Mouse (Mus musculus) left cerebral cortex, postnatal 10 days (tissue): Measurements from ENCODE around the gene Ttll9. TPM values are rescaled to one million over a fixed set of nuclear protein-coding genes. Genes with fewer than 3 reads are reported as not detected.
A peak's percentile ranks its signal among the peaks of the same experiment; 100 is the strongest.

Source experiments
- DNase-seq, 2 experiments: peaks; one replicate each; pipeline ENCODE4 v3.0.0; 2021 to 2022; ENCODE audit warnings: low spot score in 2 of 2, mixed read lengths in 1 of 2; ENCODE audit errors: extremely low spot score in 1 of 2
- intact Hi-C: fragments of 180-260 bp; cut with DNase I; formaldehyde crosslinking; loops from one replicate; pipeline ENCODE4 v1.15.1; 2025
- total RNA-seq, 2 experiments: library from RNA; stranded (reverse); gene quantifications; 2 replicates each; pipeline ENCODE4 v1.2.3; 2021

Gene Ttll9
- total RNA-seq, 2 experiments from 2014 or later, result 3.9 to 4.6 TPM

DNA sequence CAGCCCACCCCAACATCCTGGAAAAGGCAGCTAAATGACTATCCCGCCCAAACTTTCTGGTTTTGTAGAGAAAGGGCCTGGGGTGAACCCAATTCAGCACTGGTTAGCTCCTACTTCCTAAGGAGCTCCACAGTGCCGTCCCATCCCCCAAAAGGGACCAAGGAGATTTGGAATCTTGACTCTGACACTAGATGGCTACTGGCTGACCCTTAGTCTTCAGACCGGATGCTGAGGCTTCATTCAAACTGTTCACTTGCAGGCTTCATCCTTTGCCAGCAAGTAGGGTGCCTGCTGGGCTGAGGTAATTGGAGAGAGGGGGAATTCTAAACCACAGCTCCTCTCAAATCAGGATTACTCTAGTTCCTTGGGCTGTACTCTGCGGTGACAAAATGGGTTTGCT, 70.7 kb downstream of the Ttll9 start:
- intact Hi-C loops, result no loop called here
- no peak for DNase-seq

DNA sequence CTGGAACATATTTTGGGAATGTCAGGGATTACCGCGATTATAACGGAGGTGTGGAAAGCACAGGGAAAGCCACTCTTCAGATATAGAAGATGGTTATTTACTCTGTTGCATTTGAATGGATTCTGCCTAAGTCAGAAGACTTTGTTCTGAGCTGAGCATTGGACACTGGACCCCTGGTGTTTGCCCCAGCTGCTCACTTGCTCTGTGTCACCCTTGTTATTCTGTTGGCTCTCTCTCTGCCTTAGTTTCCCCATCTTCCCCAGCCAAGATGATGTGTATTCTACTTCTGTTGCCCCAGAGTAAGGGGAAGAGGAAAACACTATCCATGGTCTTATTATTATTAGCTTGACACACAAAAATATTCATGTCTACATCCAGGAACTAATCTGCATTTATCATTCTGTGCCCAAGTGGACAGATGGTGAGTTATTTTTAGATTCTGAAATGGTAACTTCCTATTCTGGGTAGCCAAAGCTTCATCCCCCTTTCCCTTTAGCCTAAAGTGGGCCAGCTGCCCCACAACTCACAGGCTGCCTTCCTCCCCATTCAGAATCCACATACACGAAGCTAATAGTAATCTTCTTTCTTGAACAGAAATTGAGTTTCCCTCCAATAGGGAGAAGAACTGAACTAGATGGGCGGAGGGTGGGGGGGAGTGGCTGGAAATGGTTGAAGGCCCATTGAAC, 71.4 kb downstream of the Ttll9 start:
- intact Hi-C loops, result no loop called here
- DNase-seq, result no peak

DNA sequence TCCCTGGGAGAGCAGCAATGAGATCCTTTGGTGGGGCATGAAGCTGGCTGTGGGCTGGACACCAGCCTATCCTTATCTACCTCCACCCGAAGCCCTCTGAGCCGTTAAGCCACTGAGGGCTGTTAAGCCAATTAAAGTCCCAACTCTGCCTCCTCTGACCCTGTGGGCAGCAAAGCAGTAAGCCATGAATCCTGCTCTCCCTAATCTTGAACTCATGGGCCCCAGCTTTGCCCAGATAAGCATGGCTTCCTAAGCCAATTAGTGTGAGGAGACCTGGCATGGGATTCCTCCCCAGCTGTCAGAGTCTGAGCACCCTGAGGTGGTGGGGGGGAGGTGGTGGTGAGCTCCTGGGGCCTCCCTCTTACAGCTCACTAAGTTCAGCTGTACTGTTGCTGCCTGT, 74.4 kb downstream of the Ttll9 start:
- no peak for DNase-seq
- intact Hi-C loops, result no loop called here

DNA sequence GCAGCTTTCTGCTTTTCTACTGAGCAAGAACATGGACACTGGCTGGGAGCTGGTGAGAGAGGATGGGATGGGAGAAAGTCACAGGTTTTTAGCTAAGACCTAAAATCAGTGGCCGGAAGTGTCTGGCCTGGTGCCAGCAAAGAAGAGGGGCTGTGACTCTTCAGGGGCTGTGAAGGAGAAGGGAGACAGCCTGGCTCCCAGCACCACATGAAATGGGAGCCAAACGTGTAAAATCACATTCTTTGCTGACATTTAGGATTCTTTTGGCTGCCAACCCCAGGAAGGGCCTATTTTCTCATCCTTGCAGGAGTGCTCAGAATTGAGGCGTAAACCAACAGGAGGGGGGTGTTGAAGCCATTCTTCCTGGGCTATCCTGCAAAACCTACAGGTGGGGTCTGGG, 81.6 kb downstream of the Ttll9 start:
- intact Hi-C loops, result no loop called here
- peak in 1 of 2 experiments; percentile 49 for DNase-seq

DNA sequence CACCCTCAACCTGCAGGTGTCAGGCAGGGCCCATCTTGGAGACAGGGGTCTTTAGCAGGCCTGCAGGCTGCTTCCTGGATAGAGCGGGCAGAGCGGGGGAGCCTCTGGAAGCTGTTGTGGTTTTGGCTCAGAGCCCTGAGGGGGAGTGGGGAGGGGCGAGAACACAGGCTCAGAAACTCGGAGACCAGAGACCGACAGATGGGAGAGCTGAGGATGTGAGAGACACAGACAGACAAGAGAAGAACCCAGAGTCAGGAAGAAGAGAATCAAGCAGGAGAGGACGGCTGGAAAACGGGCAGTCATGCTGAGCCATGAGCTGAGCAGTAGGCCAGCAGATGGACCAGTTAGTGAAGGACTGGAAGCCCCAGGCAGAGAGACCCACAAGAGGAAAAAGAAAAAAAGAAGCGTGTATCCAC, 83.6 kb downstream of the Ttll9 start:
- intact Hi-C loops, result no loop called here
- peak; percentile 58 to 70 for DNase-seq

DNA sequence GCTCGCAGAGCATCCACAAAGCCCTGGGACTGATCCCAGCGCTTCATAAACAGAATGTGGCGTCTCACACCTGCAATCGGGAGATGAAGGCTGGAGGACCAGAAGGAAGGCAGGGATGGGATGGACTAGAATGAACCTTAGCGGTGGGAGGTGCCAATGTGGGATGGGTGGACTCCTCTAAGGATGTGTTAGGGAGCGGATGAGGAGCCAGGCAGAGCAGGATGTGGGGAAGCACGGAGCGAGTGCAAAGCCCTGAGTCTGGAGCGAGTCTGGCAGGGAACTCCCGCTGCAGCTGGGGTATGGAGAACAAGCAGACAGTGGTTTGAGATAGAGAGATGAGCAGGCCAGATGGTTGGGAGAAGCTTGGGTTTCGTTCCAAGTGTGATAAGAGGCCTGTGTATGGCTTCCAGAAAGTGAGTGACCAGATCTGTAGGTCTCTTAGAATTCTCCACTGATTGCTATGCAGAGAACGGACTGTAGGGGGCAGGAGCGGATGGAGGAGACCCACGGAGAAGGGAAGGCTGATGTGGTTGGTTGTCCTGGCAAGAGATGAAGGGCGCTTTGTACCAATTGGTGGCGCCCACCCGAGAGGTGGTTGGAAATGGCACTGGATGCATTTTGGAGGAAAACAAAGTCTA, 85.7 kb downstream of the Ttll9 start:
- DNase-seq, result peak; percentile 37 to 70
- intact Hi-C loops, result no loop called here

DNA sequence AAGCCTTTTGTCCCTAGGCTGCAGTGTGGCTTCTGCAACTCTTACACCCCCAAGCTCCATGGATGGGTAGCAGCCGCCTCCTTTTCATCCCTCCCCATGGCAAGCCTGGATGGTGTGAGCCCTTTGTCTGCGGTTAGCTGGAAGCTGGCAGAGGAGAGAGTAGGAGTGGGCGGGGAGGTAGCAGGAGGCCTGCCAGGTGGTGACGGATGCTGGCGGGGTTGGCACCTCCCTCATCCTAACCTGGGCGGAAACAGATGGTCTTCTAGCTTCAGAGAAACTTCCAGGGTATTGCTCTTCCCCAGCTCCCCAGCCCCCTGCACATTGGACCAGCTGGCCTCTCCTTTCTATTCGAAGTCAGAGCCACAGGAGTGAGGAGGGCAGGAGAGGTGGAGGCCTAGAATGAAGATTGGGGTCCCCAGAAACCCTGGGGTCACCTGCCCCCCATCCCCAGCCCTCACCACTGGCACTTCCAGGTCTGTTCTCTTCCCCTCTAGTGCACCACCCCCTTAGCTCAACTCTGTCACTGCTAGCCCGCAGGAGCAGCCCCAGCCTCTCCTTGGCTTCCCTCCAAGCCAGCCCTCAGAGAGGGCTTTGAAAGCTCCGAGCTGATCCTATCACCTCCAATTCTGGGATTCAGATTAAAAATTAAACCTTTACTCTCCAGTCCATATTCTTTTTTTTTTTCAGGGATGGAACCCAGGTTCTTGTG, 87.2 kb downstream of the Ttll9 start:
- intact Hi-C loops, result no loop called here
- DNase-seq, result no peak

DNA sequence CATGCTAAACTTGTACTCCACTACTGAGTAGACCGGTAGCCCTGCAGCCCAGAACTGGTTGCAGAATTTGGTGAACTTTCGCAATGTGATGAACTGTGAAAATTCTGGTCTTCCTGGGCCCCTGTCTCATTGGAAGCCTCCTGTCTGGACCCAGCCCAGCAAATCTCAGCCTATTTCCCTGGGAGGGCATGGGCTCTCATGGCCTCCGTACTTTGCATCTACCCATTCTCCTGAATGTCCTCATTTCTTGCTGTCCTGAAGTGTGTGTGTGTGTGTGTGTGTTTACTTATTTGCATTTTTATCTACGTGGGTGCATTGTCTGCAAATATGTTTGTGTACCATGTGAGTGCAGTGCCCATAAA, 87.7 kb downstream of the Ttll9 start:
- intact Hi-C loops, result no loop called here
- DNase-seq, result no peak

DNA sequence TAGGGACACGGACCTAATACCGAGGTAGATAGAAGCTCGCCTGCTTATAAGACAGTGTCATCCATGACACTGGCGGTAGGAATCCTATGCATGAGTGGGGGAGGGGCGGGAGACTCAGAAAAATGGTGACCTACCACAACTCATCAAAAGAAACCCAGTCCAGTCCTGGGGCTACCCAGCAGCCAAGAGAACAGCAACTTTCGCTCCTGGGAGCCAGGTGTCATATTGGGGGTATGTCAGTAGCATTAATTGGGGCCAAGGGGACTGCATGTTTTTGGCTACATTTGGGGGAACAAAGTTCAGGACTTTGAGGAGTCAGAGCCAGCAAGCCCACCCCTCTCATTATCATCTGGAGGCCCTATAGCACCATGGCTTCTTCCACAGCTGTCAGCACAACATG, 88.8 kb downstream of the Ttll9 start:
- DNase-seq, result no peak
- intact Hi-C loops, result no loop called here

DNA sequence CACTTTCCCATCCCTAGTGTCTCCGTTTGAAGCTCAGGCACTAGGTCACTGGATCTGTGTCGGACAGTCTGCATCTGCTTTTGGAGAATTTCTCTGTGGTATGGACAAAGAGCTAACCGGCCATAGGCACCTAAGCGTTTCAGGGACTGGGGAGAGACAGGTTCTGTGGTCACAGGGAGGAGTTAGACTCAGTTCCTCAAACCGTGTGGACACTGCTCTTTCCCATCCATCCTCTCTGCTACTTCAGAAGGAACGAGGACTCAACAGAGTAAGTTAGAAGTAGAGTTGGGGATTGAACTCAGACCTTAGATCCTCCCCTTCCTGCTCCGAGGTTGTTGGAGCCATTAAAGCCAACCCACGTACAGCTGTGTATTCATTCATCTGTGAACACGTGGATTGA, 89.3 kb downstream of the Ttll9 start:
- DNase-seq, result no peak
- intact Hi-C loops, result no loop called here

DNA sequence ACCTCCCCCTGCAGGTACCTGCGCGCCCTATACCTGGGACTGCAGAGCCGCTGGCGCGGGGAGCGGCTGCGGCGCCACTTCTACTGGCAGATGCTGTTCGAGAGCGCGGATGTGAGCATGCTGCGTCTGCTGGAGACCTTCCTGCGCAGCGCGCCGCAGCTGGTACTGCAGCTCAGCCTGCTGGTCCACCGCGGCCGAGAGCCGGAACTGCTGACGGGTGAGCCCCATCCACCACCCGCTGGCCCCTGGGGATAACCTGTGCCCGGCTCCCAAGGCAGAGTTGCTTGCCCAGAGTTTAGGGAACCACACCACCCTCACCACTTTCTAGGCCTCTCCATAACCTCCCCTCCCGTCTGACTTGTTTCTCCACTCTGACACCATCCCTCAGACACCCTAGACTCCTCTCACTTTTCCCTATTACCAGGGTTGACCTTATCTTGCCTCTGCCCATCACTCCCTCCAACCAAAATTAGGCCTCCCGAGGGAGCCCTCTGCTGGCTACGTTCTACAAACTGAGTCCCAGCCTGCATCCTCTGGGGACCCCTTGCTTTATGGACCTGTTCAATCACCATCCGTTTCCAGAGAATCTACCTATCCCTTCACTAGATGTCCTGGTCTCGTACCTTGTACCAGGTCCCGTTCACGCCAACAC, 90.5 kb downstream of the Ttll9 start:
- intact Hi-C loops, result no loop called here
- no peak for DNase-seq

DNA sequence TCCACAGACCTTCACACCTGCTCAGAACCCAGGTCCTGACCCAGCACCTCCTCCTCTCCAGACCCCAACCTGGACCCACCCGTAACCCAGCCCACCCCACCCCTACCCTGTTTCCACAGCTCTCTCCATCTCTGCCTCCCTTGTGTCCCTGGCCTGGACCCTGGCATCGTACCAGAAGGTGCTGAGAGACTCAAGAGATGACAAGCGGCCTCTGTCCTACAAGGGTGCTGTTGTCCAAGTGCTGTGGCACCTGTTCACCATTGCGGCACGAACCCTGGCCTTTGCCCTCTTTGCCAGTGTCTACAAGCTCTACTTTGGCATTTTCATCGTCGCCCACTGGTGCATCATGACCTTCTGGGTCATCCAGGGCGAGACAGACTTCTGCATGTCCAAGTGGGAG, 91.6 kb downstream of the Ttll9 start:
- intact Hi-C loops, result no loop called here
- DNase-seq, result no peak

DNA sequence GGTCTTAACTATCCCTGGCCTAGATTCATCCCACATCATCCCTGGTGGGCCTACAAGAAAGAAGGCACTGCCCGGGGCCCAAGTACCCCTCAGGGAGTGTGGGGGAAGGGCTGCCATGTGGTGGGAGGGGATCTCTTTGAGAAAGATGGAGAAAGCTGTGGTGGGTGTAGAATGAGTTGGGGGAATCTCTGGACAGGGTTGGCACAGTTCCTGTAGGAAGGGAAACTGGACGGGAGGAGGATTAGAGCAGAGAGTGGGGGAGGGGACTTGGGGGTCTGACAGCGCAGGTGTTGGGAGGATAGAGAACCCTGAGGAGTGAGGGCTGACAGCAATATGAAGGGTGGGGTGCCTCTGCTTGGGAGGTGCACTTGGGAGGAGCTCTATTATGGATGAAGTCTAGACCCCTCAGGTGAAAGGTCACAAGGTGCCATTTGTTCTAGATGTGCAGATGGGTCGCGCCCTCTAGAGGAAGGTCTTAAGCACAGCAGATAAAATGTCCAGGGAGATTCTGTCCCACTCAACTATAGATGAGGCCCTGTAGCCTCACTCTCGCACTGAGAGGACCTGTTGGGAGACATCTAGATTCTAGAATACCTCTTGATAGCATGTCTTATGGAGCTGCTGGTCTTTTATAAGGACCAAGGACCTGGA, 93.1 kb downstream of the Ttll9 start:
- intact Hi-C loops, result no loop called here
- DNase-seq, result no peak

Other genes starting within 250 kb of the Ttll9 start
- gene Id1, start 226.2 kb upstream of the Ttll9 start, total RNA-seq, result 10 to 100 TPM; 20.6 to 24.5 TPM
- 1 to 10 TPM; 1.7 to 1.8 TPM for gene Cox4i2, start 208.3 kb upstream of the Ttll9 start, total RNA-seq
- gene Bcl2l1, start 130.8 kb upstream of the Ttll9 start, total RNA-seq, result 100 to 1,000 TPM; 118 to 123 TPM
- gene Tpx2, start 114.5 kb upstream of the Ttll9 start, total RNA-seq, result 1 to 10 TPM; 4.3 to 5.0 TPM
- not detected for gene Mylk2, start 51.1 kb upstream of the Ttll9 start, total RNA-seq
- 1 to 10 TPM; 1.0 to 1.7 TPM for gene Foxs1, start 29.3 kb upstream of the Ttll9 start, total RNA-seq
- gene Dusp15, start 10.8 kb upstream of the Ttll9 start, total RNA-seq, result 10 to 100 TPM; 20.1 to 23.6 TPM
- gene Pdrg1, start 52.9 kb downstream of the Ttll9 start, total RNA-seq, result 10 to 100 TPM; 59.8 to 60.9 TPM
- gene Xkr7, start 69.4 kb downstream of the Ttll9 start, total RNA-seq, result 10 to 100 TPM; 11.8 to 12.4 TPM
- 1 to 10 TPM; 6.8 to 7.1 TPM for gene Ccm2l, start 103.5 kb downstream of the Ttll9 start, total RNA-seq
- gene Hck, start 146.0 kb downstream of the Ttll9 start, total RNA-seq, result 1 to 10 TPM; 2.4 to 3.0 TPM
- gene Tm9sf4, start 198.8 kb downstream of the Ttll9 start, total RNA-seq, result 100 to 1,000 TPM; 123 to 128 TPM